Mouse (Mus musculus): Measurements from ENCODE around the gene Itpr2.

- TF ChIP-seq CTCF (IDR thresholded peaks at IDR 0.05; ENCODE audit: low read depth, low read length) (peak; percentile 86), POLR2A (IDR thresholded peaks at IDR 0.05; ENCODE audit: insufficient read depth, low read length) (no peak), EP300 (IDR thresholded peaks at IDR 0.05; ENCODE audit: insufficient read depth, low read depth, low read length) (no peak)
These were observed 96.6 kb downstream of the Itpr2 start for GRCm38 (mm10) chr6:146405380-146405779.
